Comparison of ENCODE assay signal across 1 mouse cellular context in the genomic region with DNA sequence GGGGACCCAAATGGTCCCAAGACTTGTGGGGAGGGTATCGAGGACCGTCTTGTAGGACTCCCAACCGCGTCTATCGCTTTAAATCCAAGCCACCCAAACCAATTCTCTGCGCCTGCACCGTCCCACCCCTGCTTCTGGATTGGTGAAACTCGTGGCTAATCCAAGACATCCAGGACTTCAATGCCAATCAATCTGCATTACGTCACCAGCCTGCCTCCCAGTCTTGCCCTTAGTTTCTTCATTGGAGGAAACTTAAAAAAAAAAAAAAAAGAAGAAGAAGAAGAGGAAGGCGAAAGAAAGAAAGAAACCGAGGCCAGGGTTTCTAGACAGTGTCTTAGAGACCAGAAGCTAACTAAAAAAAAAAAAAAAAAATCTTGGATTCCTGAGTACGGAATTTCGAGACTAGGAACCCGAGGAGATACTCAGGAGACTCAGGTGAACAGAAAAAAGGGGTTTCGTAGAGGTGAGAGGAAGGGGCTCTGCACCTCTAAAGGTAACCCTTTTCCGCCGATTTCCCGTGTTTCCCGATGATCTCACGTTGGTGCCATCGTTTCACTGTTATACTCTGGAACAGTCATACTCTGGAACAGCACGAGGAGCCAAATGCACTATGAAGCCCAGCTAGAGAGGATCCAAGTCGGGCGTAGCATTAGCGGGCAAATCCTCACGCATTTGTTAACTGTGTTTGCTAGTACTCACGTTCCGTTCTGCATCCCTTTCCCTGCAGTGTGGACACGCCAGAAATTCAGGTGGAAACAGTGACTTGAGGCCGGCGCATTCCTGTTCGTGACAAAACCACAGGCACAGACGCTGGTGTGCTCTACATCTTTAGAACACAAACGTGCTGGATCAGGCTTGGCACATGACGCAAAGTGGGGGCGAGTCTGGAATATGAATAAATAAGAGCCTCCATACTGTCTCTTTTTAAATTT.
TF ChIP-seq lines count a peak whose summit lies in the region.

TSS of gene Tspan31 (minus strand) at position 75 of the 932 bp plus-strand sequence.

TF ChIP-seq in ES-E14, 5 proteins besides CTCF, POLR2A, EP300 and RAD21:
- TF ChIP-seq ZNF384 (IDR thresholded peaks at IDR 0.05; ENCODE audit: low read depth, low read length) (peak; percentile 95), ZC3H11A (IDR thresholded peaks at IDR 0.05; ENCODE audit: borderline replicate concordance, low read depth, low read length) (no peak), MAFK (IDR thresholded peaks at IDR 0.05; ENCODE audit: insufficient read depth, low read depth, low read length) (no peak), HCFC1 (IDR thresholded peaks at IDR 0.05; ENCODE audit: borderline replicate concordance, insufficient read depth, low read length) (0 out of 2 replicates have a peak, but pooled peaks have one; percentile 55), CHD2 (IDR thresholded peaks at IDR 0.05; ENCODE audit: low read depth, low read length) (peak; percentile 28; the same call in 1 of the 2 replicates)
